Mouse (Mus musculus) gonadal fat pad, adult 2 months (tissue): ENCODE data around the gene Cda. TPM values are rescaled to one million over a fixed set of nuclear protein-coding genes. Genes with fewer than 3 reads are reported as not detected.
"Not testable (repeated sequence)": the region's sequence is repeated elsewhere in the genome, so short reads cannot be mapped to it uniquely, and the experiment has no call there.

ENCODE experiments used
- DNase-seq: peaks from one replicate; pipeline ENCODE4 v3.0.0-alpha.2; 2012; ENCODE audit warnings: low read depth
- polyA plus RNA-seq: library from polyadenylated mRNA; depleted of rRNA; stranded (reverse); fragments of >200 nt; gene quantifications from 2 replicates; pipeline ENCODE4 v1.2.3, GENCODE M21; 2012

Cda gene
- polyA plus RNA-seq, 1 experiment, result 13.4 TPM

GRCm38 (mm10) chr4:138335648-138336047 lies 32.1 kb downstream of the Cda start:
- no peak for DNase-seq

DNA sequence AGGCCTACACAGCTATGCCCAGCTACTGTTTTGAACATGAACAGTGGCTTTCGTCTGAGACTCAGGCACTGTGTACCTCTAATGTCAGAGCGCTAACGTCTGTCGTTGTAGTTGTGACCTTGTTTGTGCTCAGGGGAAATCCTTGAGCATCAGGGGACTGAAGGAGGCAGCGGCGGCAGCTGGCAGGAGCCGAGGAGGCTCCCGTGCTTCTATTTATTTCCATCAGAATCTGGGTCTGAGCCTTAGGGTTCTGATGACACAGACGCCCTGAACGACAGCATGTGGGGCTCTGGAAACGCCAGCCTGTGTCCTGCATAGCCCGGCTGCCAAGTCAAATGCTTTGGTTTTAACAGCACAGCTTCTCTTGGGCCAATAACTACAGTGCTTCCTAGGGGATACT lies 32.8 kb downstream of the Cda start:
- DNase-seq, result no peak

DNA sequence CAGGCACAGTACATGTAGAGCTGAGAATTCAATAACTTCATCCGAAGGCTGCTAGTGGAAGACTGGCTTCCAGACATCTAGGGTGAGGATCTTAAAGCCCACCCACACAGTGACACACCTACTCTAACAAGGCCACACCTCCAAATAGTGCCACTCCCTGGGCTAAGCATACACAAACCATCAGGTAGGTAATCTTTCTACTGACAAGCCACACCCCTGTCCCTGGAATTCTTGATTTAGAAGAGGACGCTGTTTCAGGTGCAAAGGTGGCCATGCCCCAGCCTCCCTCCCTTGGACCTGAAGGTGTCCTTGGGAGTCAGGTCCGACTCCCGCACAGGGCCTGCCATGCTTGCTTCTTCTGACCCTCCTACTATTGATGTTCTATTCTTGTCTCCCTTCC lies 34.7 kb downstream of the Cda start:
- DNase-seq, result no peak

- DNase-seq, result no peak
Observed at GRCm38 (mm10) chr4:138331647-138332046, 36.1 kb downstream of the Cda start.

DNA sequence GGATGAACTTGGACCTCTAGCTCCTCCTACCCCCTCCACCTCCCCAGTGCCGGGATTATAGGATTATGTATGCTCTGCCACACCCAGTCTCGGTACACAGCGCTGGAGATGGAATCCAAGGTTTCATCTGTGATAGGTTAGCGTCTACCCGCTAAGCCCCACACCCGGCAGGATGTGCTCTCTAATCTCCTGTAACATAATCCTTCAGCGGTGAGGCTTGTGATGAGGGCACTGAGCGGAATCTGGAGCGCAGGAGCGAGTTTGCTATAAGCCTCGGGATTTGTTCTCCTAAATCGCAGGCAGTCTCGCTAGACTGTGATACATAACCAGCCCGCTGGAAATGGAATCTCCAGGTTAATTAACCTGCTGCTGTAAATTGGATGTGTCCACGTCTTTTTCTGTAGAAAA lies 37.5 kb downstream of the Cda start:
- DNase-seq, result no peak

DNA sequence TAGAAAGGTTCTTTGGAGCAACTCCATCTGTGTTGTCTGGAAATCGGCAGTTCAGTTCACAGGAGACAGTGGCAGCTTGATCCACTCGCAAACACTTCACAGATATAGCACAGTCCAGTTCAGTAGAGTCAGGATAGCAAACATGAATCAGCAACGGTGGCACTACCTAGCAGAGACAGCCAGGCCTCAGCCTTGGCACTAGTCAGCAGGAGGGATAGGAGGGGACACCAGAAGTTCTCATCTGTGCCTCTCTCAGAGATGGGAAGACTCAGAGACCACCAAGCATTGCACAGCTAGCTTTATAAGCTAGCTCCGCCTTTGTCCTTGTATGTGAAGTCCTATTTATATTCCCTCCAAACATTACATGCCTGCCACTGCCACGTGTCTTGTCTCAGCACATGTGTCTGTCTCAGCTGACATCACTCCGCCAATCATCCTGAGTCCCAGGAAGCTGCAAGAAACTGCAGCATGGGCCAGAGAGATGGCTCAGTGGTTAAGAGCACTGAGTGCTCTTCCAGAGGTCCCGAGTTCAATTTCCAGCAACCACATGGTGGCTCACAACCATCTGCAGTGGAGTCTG lies 39.8 kb downstream of the Cda start:
- no peak for DNase-seq

- not testable (repeated sequence) for DNase-seq
Observed at GRCm38 (mm10) chr4:138327155-138327554, 40.6 kb downstream of the Cda start.

- DNase-seq, result no peak
Observed at GRCm38 (mm10) chr4:138326077-138326695, 41.6 kb downstream of the Cda start, which contains the start of gene Pink1. Gene Pink1 (minus strand): TSS chr4:138326307.

- no peak for DNase-seq
Observed at GRCm38 (mm10) chr4:138325466-138326076, 42.2 kb downstream of the Cda start.

GRCm38 (mm10) chr4:138324451-138324850 lies 43.3 kb downstream of the Cda start:
- no peak for DNase-seq

- DNase-seq, result no peak
Observed at GRCm38 (mm10) chr4:138323753-138324152, 44.0 kb downstream of the Cda start.

- DNase-seq, result no peak
Observed at GRCm38 (mm10) chr4:138322692-138323091, 45.1 kb downstream of the Cda start.

- DNase-seq, result no peak
Observed at GRCm38 (mm10) chr4:138321488-138321887, 46.3 kb downstream of the Cda start.

GRCm38 (mm10) chr4:138320711-138321110 lies 47.1 kb downstream of the Cda start:
- no peak for DNase-seq

GRCm38 (mm10) chr4:138319508-138319907 lies 48.3 kb downstream of the Cda start:
- DNase-seq, result no peak

DNA sequence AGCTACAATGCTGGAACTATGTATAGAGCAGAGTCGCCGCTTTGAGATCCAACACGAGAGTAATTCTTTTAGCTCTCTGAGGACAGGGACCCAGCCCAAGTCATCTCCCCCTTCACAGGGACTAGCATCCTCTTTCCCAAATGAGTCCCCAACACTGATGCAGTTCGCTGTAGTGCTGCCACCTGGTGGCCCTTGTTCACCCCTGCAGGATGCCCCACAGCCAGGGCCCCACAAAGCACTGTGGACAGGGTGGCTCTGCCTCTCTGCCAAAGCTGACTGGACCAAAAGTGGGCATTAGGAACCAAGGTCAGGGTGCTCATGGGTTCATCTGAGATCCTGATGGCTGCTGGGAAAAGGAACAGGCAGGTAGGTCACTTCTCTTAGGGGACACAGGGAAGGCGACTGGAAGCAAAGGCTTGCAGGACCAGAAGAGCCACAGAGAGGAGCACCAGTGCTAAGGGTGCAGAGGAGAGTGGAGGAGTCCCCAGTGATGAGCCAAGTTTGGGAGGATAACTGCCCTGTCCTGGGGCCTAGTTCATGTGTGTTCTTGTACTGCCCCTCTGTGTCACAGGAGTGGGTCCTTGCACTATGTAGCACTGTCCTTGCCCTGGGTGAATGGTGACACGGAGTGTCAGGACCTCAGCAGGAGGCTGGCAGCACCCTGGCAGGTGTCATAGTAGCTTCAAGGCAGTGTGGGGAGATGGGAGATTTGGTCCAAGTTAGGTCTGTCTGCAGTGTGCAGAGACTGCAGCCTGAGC lies 49.1 kb downstream of the Cda start:
- no peak for DNase-seq

DNA sequence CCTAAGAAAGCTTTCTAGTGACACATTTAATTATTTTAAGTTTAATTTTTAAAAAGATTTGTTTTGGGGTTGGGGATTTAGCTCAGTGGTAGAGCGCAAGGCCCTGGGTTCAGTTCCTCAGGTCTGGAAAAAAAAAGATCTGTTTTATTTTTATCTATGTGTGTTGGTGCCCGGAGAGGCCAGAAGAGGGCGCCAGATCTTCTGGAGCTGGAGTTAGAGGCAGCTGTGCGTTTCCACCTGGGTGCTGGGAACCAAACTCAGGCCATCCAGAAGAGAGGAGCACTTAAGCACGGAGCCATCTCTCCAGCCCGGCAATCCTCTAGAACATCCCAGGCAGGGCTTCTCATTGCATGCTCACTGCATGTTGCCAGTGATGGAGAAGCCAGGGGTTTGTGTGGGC lies 51.4 kb downstream of the Cda start:
- no peak for DNase-seq

DNA sequence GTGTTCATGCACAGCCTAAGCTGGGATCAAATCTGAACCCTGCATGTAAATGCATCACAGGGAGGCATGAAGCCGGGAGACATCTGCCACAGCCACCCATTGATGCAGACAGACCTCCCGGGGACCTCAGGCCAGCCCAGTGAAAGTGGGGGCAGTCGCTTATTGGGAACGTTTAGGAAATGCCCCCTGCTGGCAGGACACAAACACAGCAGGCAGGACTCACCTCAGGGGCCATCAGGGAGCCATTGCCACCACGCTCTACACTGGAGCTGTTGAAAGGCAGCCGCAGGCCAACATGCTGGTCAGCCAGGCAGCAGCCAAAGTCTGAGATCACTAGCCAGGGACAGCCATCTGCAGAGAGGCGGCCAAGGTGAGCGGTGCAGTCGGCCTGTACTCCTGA lies 52.0 kb downstream of the Cda start:
- no peak for DNase-seq

DNA sequence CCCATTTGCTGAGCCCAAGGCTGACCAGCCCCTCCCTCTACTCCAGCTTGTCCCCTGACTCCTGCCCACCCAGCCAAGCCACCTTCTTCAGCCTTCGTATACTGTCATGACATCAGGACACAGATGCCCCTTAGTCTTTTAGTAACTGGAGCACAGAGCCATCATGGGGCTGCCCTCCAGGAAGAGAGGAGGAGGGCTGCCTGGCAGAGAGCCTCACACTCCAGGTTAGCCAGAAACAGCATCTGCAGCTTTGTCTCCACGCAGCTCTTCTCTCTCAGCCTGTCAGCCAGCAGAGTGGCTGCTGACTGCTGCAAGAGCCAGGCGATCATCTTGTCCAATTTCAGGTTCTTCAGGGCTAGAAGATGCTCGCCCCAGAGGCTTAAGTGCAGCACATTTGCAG lies 54.0 kb downstream of the Cda start:
- DNase-seq, result no peak

GRCm38 (mm10) chr4:138313021-138313420 lies 54.8 kb downstream of the Cda start:
- DNase-seq, result no peak

- DNase-seq, result no peak
Observed at GRCm38 (mm10) chr4:138312105-138312504, 55.7 kb downstream of the Cda start.

DNA sequence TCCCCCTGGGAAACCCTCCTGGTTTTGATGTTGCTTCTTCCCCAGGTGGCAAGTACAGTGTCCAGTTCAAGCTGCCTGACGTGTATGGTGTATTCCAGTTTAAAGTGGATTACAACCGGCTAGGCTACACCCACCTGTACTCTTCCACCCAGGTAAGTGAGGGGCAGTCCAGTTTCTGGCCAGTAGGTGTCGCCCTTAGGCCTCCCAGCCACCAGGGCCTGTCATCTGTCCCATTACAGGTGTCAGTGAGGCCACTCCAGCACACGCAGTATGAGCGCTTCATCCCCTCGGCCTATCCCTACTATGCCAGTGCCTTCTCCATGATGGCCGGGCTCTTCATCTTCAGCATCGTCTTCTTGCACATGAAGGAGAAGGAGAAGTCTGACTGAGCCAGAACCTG lies 56.2 kb downstream of the Cda start:
- DNase-seq, result no peak
